Mouse (Mus musculus): ENCODE results near the gene Hoxb8.

Hoxb8 gene

DNA sequence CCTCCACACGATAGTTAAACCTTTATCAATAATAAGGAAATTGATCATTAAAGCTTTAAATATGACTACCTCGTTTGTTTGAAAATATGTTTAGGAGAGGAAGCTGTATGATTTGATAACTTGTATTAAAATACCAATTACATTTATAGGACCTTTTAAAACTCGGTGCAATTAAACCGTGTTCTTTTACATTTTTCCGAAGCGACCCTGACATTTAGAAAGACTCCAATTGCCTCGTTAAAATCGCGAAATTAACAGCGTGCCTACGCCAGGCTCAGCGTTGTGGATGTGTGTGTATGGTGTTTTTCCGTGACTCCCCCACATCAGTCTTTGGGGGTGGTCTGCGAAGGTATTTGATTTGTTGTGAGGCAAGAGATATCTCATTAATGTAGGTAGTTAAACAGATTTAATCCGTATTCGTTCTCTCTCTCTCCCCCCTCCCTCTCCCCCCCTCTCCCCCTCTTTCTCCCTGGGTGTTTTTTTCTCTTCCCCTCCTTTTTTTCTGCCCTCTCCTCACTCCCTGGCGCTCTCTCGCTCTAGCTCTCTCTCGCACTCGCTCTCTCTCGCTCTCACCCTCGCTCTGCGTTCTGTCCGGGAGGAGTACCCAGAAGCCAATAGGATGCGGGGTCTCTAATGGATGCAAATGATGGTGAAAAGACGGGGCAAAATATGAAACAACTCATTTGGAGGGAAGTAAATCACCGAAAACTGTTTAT lies at the start of gene Hoxb8:
Hoxb8 (plus strand) TSS at position 51 of the 716 bp plus-strand sequence.
- DNase-seq (ENCODE audit: low read depth): peak; percentile 26

DNA sequence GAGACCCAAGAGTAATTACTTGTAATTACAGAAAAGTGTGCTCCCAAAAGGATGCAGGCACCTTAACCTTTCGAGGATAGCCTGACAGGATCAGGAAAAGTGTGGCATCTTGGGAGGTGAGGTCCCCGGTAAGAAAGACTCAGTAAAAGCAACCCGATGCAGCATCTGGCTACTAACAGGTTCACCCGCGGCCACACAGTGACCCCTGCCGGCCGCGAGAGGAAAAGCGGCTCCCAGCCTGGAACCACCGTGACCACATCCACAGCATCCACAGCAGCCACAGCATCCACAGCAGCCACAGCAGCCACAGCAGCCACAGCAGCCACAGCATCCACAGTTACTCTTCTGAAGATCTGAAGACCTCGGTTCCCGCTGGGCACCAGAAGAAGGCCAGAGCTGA lies 46.8 kb upstream of the Hoxb8 start:
- peak; percentile 73 for DNase-seq (ENCODE audit: low read depth)

DNA sequence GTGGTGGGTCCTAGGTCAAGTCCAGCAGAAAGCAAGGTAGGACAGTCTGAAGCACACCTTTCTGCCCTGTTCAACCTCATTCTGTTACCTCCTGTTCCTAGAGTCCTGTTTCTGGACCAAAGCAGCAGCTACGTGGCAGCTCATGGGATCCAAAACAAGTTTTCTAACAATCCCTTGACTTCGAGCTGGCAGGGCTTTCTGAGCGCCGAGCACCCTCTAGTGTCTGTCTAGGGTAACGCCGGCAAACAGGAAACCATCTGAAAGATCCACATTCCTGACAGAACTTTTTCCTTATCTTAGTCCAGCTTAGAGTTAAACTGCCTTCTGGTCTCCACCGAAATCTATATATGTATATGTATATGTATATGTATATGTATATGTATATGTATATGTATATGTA lies 41.5 kb upstream of the Hoxb8 start:
- DNase-seq (ENCODE audit: low read depth): peak; percentile 68

GRCm38 (mm10) chr11:96250901-96251300 lies 30.8 kb upstream of the Hoxb8 start:
- no peak for DNase-seq (ENCODE audit: low read depth)

- no peak for DNase-seq (ENCODE audit: low read depth)
These were observed 30.1 kb upstream of the Hoxb8 start for GRCm38 (mm10) chr11:96251480-96252031.

GRCm38 (mm10) chr11:96252541-96253120 lies 29.1 kb upstream of the Hoxb8 start:
- no peak for DNase-seq (ENCODE audit: low read depth)

GRCm38 (mm10) chr11:96254221-96254620 lies 27.5 kb upstream of the Hoxb8 start:
- DNase-seq (ENCODE audit: low read depth): no peak

GRCm38 (mm10) chr11:96255111-96255995 lies 26.4 kb upstream of the Hoxb8 start:
- DNase-seq (ENCODE audit: low read depth): no peak

DNA sequence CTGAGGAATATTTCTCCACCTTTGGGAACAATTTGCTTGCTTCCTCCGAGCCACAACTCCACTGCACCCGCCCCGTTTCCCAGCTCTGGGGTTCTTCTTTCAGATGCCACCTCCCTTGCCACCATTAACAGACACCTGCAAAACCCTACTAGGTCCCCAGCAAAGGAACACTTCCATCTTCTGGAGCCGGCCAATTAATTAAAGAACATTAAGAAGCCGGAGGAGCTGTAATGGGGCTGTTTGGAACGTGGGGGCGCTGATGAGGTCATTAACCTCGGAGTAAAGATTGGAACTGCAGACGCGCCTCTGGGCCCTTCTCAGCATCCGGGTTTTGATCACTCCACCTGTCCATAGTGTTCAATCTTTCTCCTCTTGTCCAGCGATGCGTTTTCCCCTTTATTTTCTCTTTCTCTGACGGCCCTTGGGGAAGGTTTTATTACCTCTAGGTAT lies 25.7 kb upstream of the Hoxb8 start:
- peak; percentile 36 for DNase-seq (ENCODE audit: low read depth)

- DNase-seq (ENCODE audit: low read depth): no peak
These were observed 24.6 kb upstream of the Hoxb8 start for GRCm38 (mm10) chr11:96257141-96257540.

DNA sequence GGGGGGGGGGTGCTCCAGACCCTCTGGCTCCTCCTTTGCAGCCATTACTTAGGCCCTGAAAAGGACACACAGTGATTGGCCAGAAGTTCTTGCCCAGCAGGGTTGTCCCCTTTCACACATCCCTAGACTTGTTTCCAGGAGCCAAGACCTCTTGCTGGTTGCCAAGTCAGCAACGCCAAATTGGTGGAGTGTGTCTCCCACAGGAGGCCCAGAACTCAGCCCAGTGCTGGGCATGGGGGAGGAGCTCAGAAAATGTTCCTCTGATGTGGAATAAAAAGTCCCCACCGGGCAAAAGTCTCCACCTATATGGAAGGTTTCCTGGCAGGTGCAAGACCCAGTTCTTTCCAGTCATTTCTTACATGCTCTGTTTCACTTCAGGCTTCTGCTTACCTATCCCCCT lies 22.7 kb upstream of the Hoxb8 start:
- DNase-seq (ENCODE audit: low read depth): no peak

DNA sequence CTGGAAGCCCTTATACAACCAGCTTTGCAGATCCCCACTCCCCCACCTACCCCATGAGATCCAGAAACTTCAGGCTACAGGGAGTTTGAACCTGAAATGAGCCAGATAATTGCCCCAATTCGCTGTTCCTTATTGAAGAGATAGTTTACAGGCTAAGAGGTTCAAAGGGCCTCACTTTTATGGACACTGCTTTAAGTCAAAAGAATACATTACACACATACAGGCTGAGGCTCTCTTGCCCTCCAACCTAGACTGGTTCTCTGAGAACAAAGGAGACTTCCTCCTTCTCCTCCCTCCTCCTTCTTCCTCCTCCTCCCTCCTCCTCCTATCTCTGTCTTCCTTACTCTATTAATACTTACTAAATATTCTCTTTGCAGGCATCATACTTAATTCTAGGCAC lies 22.2 kb upstream of the Hoxb8 start:
- DNase-seq (ENCODE audit: low read depth): no peak

- DNase-seq (ENCODE audit: low read depth): no peak
These were observed 21.3 kb upstream of the Hoxb8 start for GRCm38 (mm10) chr11:96260310-96260970.

DNA sequence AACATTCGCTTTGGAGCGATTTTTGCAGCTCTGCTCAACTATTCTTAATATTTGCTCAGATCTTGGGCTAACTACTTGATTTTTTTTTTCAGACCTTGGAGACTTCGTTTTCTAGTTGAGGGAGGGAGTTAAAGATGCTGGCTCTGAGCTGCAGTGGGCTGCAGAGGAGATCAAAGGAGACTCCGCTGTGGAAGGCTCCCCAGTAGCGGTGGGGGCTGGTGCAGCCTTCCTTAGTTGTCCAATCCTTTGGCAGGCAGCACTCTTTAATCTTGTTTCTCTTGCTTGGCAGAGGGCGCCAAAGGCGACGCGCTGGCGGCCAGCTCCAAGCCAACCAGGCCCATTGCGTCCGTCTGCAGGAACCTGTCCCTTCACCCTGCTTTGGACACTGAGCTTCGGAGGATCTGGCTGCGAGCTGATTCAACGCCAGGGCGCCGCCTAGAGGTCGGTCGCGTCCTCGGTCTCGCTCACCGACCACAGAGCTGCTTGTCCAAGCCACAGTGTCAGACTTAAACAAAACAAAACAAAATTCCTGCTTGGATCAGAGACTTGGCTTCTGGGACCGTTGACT lies 20.3 kb upstream of the Hoxb8 start:
- DNase-seq (ENCODE audit: low read depth): peak; percentile 68

GRCm38 (mm10) chr11:96262262-96262830 lies 19.4 kb upstream of the Hoxb8 start:
- DNase-seq (ENCODE audit: low read depth): no peak

DNA sequence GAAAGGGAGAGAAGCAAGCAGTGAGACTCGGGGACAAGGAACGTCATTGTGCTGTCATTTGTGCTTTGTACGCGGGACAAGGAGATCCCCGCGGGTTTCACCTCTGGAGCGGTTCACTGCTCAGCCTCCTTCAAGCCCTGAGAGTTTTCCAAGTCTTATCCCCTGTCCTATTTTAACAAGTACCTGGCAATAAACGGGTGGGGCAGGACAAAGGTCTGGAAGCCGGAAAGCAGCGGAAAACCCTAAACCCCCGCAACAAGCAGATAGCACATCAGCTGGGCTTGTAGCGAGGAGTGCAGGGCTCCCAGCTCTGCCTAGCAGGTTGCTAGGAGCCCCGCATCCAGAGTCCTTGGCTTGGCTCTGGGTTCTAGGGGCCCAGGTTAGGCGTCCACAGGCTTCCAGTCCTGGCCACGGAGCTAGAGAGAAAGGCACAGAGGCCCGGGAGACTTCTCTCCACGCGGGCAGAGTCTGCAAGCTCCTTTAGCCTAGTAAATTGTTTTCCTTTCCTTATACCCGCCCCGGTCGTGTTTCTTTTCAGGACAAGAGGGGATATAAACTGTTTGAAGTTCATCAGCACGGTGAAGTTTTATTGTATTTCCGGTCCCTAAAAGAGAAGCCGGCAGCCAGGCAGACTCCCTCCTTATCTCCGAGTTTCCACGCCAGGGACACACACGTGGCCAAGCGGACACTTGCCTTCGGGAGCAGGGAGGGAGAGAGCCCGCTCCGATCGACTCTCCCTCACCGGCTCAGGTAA lies 17.9 kb upstream of the Hoxb8 start:
- no peak for DNase-seq (ENCODE audit: low read depth)

DNA sequence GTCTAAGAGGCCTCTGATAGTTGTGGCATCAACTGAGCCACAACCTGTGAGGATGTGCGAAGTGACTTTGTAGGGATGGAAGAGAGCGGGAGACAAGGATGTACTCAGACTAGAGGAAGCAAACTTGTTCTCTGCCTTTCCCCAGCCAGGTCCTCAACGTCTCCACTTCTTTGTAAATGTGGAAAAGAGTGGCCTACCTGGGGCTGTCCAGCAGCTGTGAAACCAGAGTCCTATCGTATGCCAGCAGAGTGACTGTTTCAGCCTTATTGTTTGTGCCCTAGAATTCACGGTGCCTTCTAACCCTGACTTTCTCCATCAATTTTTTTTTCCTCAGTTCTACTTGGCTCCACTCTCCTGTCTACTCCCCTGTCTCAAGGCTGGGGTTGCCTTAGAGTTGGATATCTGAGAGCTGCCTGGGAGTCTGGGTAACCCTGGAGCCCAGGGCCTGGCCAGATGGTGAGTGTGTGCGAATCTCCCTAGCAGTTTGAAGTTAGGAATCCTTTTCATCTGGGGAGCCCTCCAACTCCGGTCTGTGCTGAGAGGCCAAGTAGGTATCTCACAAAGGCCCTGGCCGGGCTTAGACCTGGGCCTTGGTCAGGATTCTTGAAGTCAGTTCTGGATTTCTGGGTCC lies 17.2 kb upstream of the Hoxb8 start:
- no peak for DNase-seq (ENCODE audit: low read depth)

GRCm38 (mm10) chr11:96265954-96266353 lies 15.8 kb upstream of the Hoxb8 start:
- no peak for DNase-seq (ENCODE audit: low read depth)

DNA sequence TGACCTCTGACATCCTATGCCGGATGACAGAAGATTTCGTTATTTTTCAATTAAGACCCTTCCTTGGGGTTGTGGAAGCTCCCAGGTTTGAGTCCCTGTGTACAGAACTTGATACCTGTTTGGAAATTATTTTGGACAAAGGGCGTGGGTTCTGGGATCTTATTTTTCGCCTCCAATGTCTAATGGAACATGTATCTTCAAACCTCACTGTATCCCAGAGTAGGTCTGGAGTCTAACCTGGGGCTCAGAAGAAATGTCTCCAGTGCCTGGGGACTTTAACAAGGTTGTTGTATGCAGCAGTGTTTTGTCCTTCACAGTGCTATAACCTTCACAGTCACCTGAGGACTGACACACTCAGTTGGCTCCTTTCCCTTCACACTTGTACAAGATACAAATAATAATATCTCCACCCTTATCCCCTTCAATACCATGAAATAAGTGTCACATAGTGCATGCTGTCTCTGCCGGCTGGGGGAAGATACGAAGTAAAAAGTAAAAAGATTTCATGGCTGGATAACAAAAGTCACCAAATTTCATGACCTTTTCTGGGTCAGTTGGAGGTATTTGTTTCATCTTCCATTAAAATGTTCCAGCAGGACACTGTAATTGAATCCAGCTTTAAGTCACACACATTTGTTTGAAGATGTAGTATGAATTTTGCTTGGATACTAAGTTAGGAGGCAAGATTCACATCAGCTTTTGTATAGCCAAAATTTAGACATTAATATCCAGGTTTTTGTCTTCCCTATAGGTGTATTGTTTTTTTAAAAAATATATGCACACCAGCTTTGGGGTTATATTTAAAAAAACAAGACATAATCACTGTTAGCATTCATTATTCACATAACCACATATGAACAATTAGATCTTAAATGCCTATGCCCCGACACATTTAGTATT lies 14.4 kb upstream of the Hoxb8 start:
- no peak for DNase-seq (ENCODE audit: low read depth)
